Mouse (Mus musculus) forebrain, postnatal 0 days (tissue): ENCODE results near the gene Stac2. TPM values are rescaled to one million over a fixed set of nuclear protein-coding genes. Genes with fewer than 3 reads are reported as not detected.

Experiments
- ATAC-seq: fragments of 200-750 bp; cut with Nextera tagmentation; 2 replicates; pipeline ENCODE4 v1.8.0; 2017; ENCODE audit warnings: mild to moderate bottlenecking, moderate library complexity
- DNase-seq: peaks from one replicate; pipeline ENCODE4 v3.0.0-alpha.2; 2015
- H3K27ac ChIP-seq: fragments of 300-500 bp; sonication (generic); 2 replicates; pipeline ENCODE4 v1.5.1; 2014; ENCODE audit warnings: low read depth, mild to moderate bottlenecking, antibody characterized with exemption, low read length, moderate library complexity, mixed read lengths
- H3K27me3 ChIP-seq: fragments of 300-500 bp; sonication (generic); 2 replicates; pipeline ENCODE4 v1.6.1; 2014; ENCODE audit warnings: mild to moderate bottlenecking, low read length, mixed read lengths; ENCODE audit not compliant: insufficient read depth
- H3K36me3 ChIP-seq: fragments of 300-500 bp; sonication (generic); 2 replicates; pipeline ENCODE4 v1.6.1; 2014; ENCODE audit warnings: mild to moderate bottlenecking, moderate library complexity; ENCODE audit not compliant: insufficient read depth
- H3K4me1 ChIP-seq: fragments of 300-500 bp; sonication (generic); 2 replicates; pipeline ENCODE4 v1.6.1; 2014; ENCODE audit warnings: antibody characterized with exemption; ENCODE audit not compliant: insufficient read depth
- H3K4me2 ChIP-seq: fragments of 300-500 bp; sonication (generic); 2 replicates; pipeline ENCODE4 v1.6.1; 2014; ENCODE audit warnings: low read depth, mild to moderate bottlenecking, moderate library complexity
- H3K4me3 ChIP-seq: fragments of 300-500 bp; sonication (generic); 2 replicates; pipeline ENCODE4 v1.5.1; 2014; ENCODE audit warnings: low read depth, low read length, mixed read lengths
- H3K9ac ChIP-seq: fragments of 300-500 bp; sonication (generic); 2 replicates; pipeline ENCODE4 v1.6.1; 2014; ENCODE audit warnings: mild to moderate bottlenecking
- H3K9me3 ChIP-seq: fragments of 300-500 bp; sonication (generic); 2 replicates; pipeline ENCODE4 v1.6.1; 2016; ENCODE audit warnings: low read length
- CTCF ChIP-seq: sonication (generic); IDR thresholded peaks from 2 replicates; pipeline ENCODE4 v1.5.1; 2016; ENCODE audit warnings: antibody characterized with exemption, control low read depth, low read depth
- WGBS: fragments of 180-500 bp; shearing (Covaris S2); extraction: QIAGEN DNeasy Blood & Tissue Kit; methylation state at CpG from one replicate; pipeline ENCODE4 v1.1.7; 2014; 5-methylcytosine and 5-hydroxymethylcytosine counted together
- polyA plus RNA-seq: library from polyadenylated mRNA; unstranded; fragments of >200 nt; fragmentation: Nextera tagmentation; extraction: Ambion mirVana; gene quantifications from 2 replicates; pipeline ENCODE4 v1.2.1, GENCODE M21; 2015
- total RNA-seq: library from RNA; depleted of rRNA; stranded (reverse); fragments of >200 nt; gene quantifications from 2 replicates; pipeline ENCODE4 v1.2.3, GENCODE M21; 2014

Stac2 gene
- total and polyA plus RNA-seq, 2 experiments from 2014 or later = 2.0 to 2.8 TPM

GRCm38 (mm10) chr11:98080450-98080849 lies 27.2 kb upstream of the Stac2 start:
- Histone ChIP-seq H3K4me2 (no peak overlapping the region), H3K36me3 (peaks cover 6% of the 10 kb centered on the region; the same call in 1 of the 2 replicates), H3K27ac (no peak overlapping the region), H3K4me3 (no peak overlapping the region), H3K9ac (no peak overlapping the region), H3K27me3 (no peaks in the 10 kb centered on the region), H3K9me3 (no peaks in the 10 kb centered on the region), H3K4me1 (0 out of 2 replicates have a peak, but pooled peaks cover 2% of the 10 kb centered on the region)
- TF ChIP-seq CTCF = no peak
- no peak for ATAC-seq
- DNase-seq = no peak
- 86% methylated on average over 6 of the region's 6 CpGs for WGBS

- no peak overlapping the region for H3K9ac ChIP-seq
- no peak overlapping the region for H3K4me2 ChIP-seq
- ATAC-seq (no peak), DNase-seq (no peak)
- H3K27me3 ChIP-seq = no peaks in the 10 kb centered on the region
- H3K4me3 ChIP-seq = no peak overlapping the region
- H3K27ac ChIP-seq = no peak overlapping the region
- H3K9me3 ChIP-seq = no peaks in the 10 kb centered on the region
- 83% methylated on average over 8 of the region's 8 CpGs for WGBS
- H3K4me1 ChIP-seq = 0 out of 2 replicates have a peak, but pooled peaks cover 5% of the 10 kb centered on the region
- TF ChIP-seq CTCF = no peak
- H3K36me3 ChIP-seq = peaks cover 4% of the 10 kb centered on the region; the same call in 1 of the 2 replicates
These were observed 23.8 kb upstream of the Stac2 start for GRCm38 (mm10) chr11:98077086-98077485.

- no peaks in the 10 kb centered on the region for H3K36me3 ChIP-seq
- ATAC-seq (peak; percentile 70), DNase-seq (peak; percentile 94)
- WGBS = 21% methylated on average over 13 of the region's 13 CpGs
- no peak overlapping the region for H3K4me3 ChIP-seq
- TF ChIP-seq CTCF = peak; percentile 94
- no peaks in the 10 kb centered on the region for H3K9me3 ChIP-seq
- no peak overlapping the region for H3K9ac ChIP-seq
- no peak overlapping the region for H3K27ac ChIP-seq
- H3K27me3 ChIP-seq = no peaks in the 10 kb centered on the region
- no peak overlapping the region for H3K4me2 ChIP-seq
- 0 out of 2 replicates have a peak, but pooled peaks cover 5% of the 10 kb centered on the region for H3K4me1 ChIP-seq
These were observed 22.0 kb upstream of the Stac2 start for GRCm38 (mm10) chr11:98075195-98075808.

- ATAC-seq (no peak), DNase-seq (no peak)
- Histone ChIP-seq H3K4me2 (no peak overlapping the region), H3K36me3 (no peaks in the 10 kb centered on the region), H3K4me3 (no peak overlapping the region), H3K27me3 (no peaks in the 10 kb centered on the region), H3K9ac (no peak overlapping the region), H3K4me1 (0 out of 2 replicates have a peak, but pooled peaks cover 5% of the 10 kb centered on the region), H3K27ac (no peak overlapping the region), H3K9me3 (no peaks in the 10 kb centered on the region)
- no peak for TF ChIP-seq CTCF
- 91% methylated on average over 4 of the region's 4 CpGs for WGBS
These were observed 20.2 kb upstream of the Stac2 start for GRCm38 (mm10) chr11:98073442-98073841.

- Histone ChIP-seq H3K9ac (no peak overlapping the region), H3K27ac (no peak overlapping the region), H3K4me2 (no peak overlapping the region), H3K36me3 (no peaks in the 10 kb centered on the region), H3K9me3 (no peaks in the 10 kb centered on the region), H3K27me3 (no peaks in the 10 kb centered on the region), H3K4me3 (no peak overlapping the region), H3K4me1 (no peaks in the 10 kb centered on the region)
- 97% methylated on average over 21 of the region's 21 CpGs for WGBS
- no peak for TF ChIP-seq CTCF
- no peak for ATAC-seq
- DNase-seq = no peak
These were observed 14.0 kb upstream of the Stac2 start for GRCm38 (mm10) chr11:98067255-98067654.

GRCm38 (mm10) chr11:98066201-98066600 lies 12.9 kb upstream of the Stac2 start:
- 94% methylated on average over 12 of the region's 12 CpGs for WGBS
- H3K4me2 ChIP-seq = no peak overlapping the region
- no peaks in the 10 kb centered on the region for H3K27me3 ChIP-seq
- H3K4me1 ChIP-seq = no peaks in the 10 kb centered on the region
- TF ChIP-seq CTCF = no peak
- H3K9ac ChIP-seq = no peak overlapping the region
- DNase-seq = no peak
- no peaks in the 10 kb centered on the region for H3K9me3 ChIP-seq
- no peak for ATAC-seq
- no peak overlapping the region for H3K4me3 ChIP-seq
- no peaks in the 10 kb centered on the region for H3K36me3 ChIP-seq
- H3K27ac ChIP-seq = no peak overlapping the region

- WGBS = 50% methylated on average over 6 of the region's 6 CpGs
- TF ChIP-seq CTCF = no peak
- 0 out of 2 replicates have a peak, but pooled peaks cover 3% of the 10 kb centered on the region for H3K27me3 ChIP-seq
- ATAC-seq = no peak
- no peak overlapping the region for H3K9ac ChIP-seq
- H3K4me2 ChIP-seq = no peak overlapping the region
- no peaks in the 10 kb centered on the region for H3K4me1 ChIP-seq
- no peaks in the 10 kb centered on the region for H3K36me3 ChIP-seq
- no peaks in the 10 kb centered on the region for H3K9me3 ChIP-seq
- H3K4me3 ChIP-seq = no peak overlapping the region
- DNase-seq = peak; percentile 57
- H3K27ac ChIP-seq = no peak overlapping the region
These were observed 8.8 kb upstream of the Stac2 start for GRCm38 (mm10) chr11:98061904-98062562.
